Mouse (Mus musculus) limb, embryonic 14.5 days (tissue): ENCODE measurements around the gene Ankrd52. TPM values are rescaled to one million over a fixed set of nuclear protein-coding genes. Genes with fewer than 3 reads are reported as not detected.
A peak's percentile ranks its signal among the peaks of the same experiment; 100 is the strongest.

Experiments
- ATAC-seq: fragments of 200-750 bp; cut with Nextera tagmentation; 2 replicates; pipeline ENCODE4 v1.8.0; 2017; ENCODE audit warnings: low read depth, moderate number of reproducible peaks, moderate TSS enrichment; ENCODE audit not compliant: low FRiP score
- DNase-seq: peaks from one replicate; pipeline ENCODE4 v3.0.0-alpha.2; 2015; ENCODE audit warnings: low spot score
- H3K27ac ChIP-seq: fragments of 300-500 bp; sonication (generic); replicated peaks from 2 replicates; pipeline ENCODE4 v1.5.1; 2014; ENCODE audit warnings: low read depth, mild to moderate bottlenecking, low read length, moderate library complexity, mixed read lengths
- H3K27me3 ChIP-seq: fragments of 300-500 bp; sonication (generic); 2 replicates; pipeline ENCODE4 v1.6.1; 2014; ENCODE audit warnings: low read length, mixed read lengths; ENCODE audit not compliant: control insufficient read depth, insufficient read depth
- H3K36me3 ChIP-seq: fragments of 300-500 bp; sonication (generic); 2 replicates; pipeline ENCODE4 v1.6.1; 2014; ENCODE audit warnings: mild to moderate bottlenecking, low read length, moderate library complexity, mixed read lengths; ENCODE audit not compliant: control insufficient read depth, insufficient read depth
- H3K4me1 ChIP-seq: fragments of 300-500 bp; sonication (generic); 2 replicates; pipeline ENCODE4 v1.6.1; 2014; ENCODE audit warnings: antibody characterized with exemption, low read length, mixed read lengths; ENCODE audit not compliant: control insufficient read depth, insufficient read depth
- H3K4me2 ChIP-seq: fragments of 300-500 bp; sonication (generic); replicated peaks from 2 replicates; pipeline ENCODE4 v1.6.1; 2014; ENCODE audit warnings: low read depth, mild to moderate bottlenecking, low read length, moderate library complexity; ENCODE audit not compliant: severe bottlenecking
- H3K4me3 ChIP-seq: fragments of 300-500 bp; sonication (generic); replicated peaks from 2 replicates; pipeline ENCODE4 v1.5.1; 2014; ENCODE audit warnings: low read length
- H3K9ac ChIP-seq: fragments of 300-500 bp; sonication (generic); 2 replicates; pipeline ENCODE4 v1.6.1; 2014; ENCODE audit warnings: mild to moderate bottlenecking, low read depth, low read length, moderate library complexity; ENCODE audit not compliant: severe bottlenecking
- H3K9me3 ChIP-seq: fragments of 300-500 bp; sonication (generic); 2 replicates; pipeline ENCODE4 v1.6.1; 2016; ENCODE audit warnings: low read length; ENCODE audit not compliant: control insufficient read depth
- POLR2A ChIP-seq: fragments of 200-500 bp; IDR thresholded peaks from 2 replicates; pipeline ENCODE4 v1.8.0; 2012; ENCODE audit warnings: inconsistent platforms, mild to moderate bottlenecking, moderate library complexity, borderline replicate concordance; ENCODE audit not compliant: insufficient read depth, insufficient read length; ENCODE audit errors: extremely low read depth
- WGBS: fragments of 180-500 bp; shearing (Covaris S2); extraction: QIAGEN DNeasy Blood & Tissue Kit; methylation state at CpG from one replicate; pipeline ENCODE4 v1.1.7; 2014; 5-methylcytosine and 5-hydroxymethylcytosine counted together
- polyA plus RNA-seq, 2 experiments: library from polyadenylated mRNA; depleted of rRNA in 1 of 2; stranded (reverse) in 1 of 2; unstranded in 1 of 2; fragments of >200 nt; fragmentation: Nextera tagmentation in 1 of 2; extraction: Ambion mirVana in 1 of 2; gene quantifications; 2 replicates each; pipeline versions ENCODE4 v1.2.1 to v1.2.3; 2012 to 2014

The Ankrd52 gene
- polyA plus RNA-seq, 2 experiments, result 11.3 to 50.7 TPM

DNA sequence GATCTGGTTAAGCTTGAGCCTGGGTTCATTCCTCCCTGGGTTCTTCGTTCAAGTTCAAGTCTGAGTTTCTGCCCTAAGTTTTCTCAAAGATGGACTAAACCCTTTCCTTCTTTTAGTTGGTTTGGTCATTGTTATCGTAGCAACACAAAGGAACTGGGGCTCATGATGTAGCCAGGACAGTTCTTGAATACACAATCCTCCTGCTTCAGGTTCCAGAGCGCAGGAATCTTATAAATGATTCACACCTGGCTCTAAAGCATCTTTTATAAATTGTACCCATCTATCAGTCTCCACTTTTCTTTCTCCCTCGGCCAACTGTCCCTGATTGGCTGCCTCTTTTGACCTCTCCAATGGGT, 838 bp upstream of the Ankrd52 start:
- 39% methylated on average over 4 of the region's 4 CpGs for WGBS
- Histone ChIP-seq H3K36me3 (peaks cover 29% of the 10 kb centered on the region), H3K9ac (peak overlapping the region; percentile 98), H3K27ac (peak overlapping the region; percentile 97), H3K9me3 (no peaks in the 10 kb centered on the region), H3K4me1 (peaks cover 14% of the 10 kb centered on the region; the same call in 1 of the 2 replicates), H3K4me3 (peak overlapping the region; percentile 98), H3K27me3 (no peaks in the 10 kb centered on the region), H3K4me2 (peak overlapping the region; percentile 72)
- DNase-seq (no peak), ATAC-seq (no peak)
- no peak for TF ChIP-seq POLR2A

DNA sequence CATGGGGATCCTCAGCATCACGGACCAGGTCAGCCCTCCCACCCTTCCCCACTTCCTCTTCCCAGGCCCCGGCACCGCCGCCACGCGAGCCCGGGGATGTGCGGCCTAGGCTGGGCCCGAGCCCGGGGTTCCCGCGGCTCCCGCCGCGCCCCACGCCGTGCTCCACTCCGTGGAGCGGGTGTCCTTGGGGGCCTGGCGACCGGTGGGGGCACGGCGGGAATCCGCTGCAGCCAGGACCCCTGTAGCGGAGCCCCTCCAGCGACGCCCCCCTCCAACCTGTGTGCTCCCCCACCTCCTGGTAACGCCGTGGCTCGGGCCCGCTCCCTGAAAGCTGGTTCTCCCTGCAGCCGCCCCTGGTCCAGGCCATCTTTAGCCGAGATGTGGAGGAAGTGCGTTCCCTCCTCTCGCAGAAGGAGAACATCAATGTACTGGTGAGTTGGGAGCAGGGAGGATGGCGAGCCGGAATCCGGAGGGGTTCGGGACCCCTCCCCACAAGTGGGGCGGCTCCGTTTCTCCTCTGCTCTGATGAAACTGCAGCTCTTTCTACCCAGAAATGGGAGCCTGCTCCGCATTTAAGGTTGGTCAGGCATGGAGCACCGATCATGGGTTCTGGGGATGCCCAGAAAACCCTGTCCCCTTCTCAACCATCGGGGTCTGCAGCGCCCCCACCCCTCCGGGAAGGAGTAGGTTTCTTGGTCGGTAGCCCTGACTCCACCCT, 466 bp downstream of the Ankrd52 start:
- Histone ChIP-seq H3K4me1 (peaks cover 14% of the 10 kb centered on the region; the same call in 1 of the 2 replicates), H3K27me3 (no peaks in the 10 kb centered on the region), H3K4me3 (peak overlapping the region; percentile 98), H3K9me3 (no peaks in the 10 kb centered on the region), H3K27ac (peak overlapping the region; percentile 97), H3K36me3 (peaks cover 40% of the 10 kb centered on the region), H3K9ac (peak overlapping the region; percentile 98), H3K4me2 (peak overlapping the region; percentile 72)
- WGBS, result 0% methylated on average over 37 of the region's 47 CpGs
- peak; percentile 62 for ATAC-seq
- peak; percentile 66 for DNase-seq
- TF ChIP-seq POLR2A, result no peak

- ATAC-seq (no peak), DNase-seq (no peak)
- TF ChIP-seq POLR2A, result no peak
- H3K27me3 ChIP-seq, result no peaks in the 10 kb centered on the region
- peaks cover 14% of the 10 kb centered on the region; the same call in 1 of the 2 replicates for H3K4me1 ChIP-seq
- H3K9ac ChIP-seq, result peak overlapping the region; percentile 98
- no peak overlapping the region for H3K27ac ChIP-seq
- peak overlapping the region; percentile 98 for H3K4me3 ChIP-seq
- peaks cover 46% of the 10 kb centered on the region for H3K36me3 ChIP-seq
- no peaks in the 10 kb centered on the region for H3K9me3 ChIP-seq
- peak overlapping the region; percentile 72 for H3K4me2 ChIP-seq
- 51% methylated on average over 14 of the region's 14 CpGs for WGBS
Measured at GRCm38 (mm10) chr10:128377940-128378448, 1.1 kb downstream of the Ankrd52 start.

- peaks cover 14% of the 10 kb centered on the region; the same call in 1 of the 2 replicates for H3K4me1 ChIP-seq
- H3K9me3 ChIP-seq, result no peaks in the 10 kb centered on the region
- no peak overlapping the region for H3K27ac ChIP-seq
- peak overlapping the region; percentile 72 for H3K4me2 ChIP-seq
- DNase-seq (no peak), ATAC-seq (no peak)
- peak overlapping the region; percentile 98 for H3K4me3 ChIP-seq
- no peak for TF ChIP-seq POLR2A
- H3K36me3 ChIP-seq, result peaks cover 51% of the 10 kb centered on the region
- H3K9ac ChIP-seq, result peak overlapping the region; percentile 98
- no peaks in the 10 kb centered on the region for H3K27me3 ChIP-seq
- 71% methylated on average over 3 of the region's 3 CpGs for WGBS
Measured at GRCm38 (mm10) chr10:128378462-128378861, 1.5 kb downstream of the Ankrd52 start.

DNA sequence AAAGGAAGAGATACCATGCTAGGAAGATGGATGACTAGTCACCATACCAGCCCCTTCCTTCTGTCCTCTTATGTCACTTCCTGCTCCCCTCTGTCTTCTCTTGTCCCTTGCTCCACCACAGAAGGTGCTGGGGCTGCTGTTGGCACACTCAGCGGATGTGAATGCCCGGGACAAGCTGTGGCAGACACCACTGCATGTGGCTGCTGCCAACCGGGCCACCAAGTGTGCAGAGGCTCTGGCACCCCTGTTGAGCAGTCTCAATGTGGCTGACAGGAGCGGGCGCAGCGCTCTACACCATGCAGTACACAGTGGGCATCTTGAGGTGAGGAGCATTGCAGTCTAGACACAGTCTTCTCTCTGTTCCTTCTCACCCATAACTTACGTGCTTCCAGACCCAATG, 2.3 kb downstream of the Ankrd52 start:
- no peaks in the 10 kb centered on the region for H3K27me3 ChIP-seq
- no peak overlapping the region for H3K4me2 ChIP-seq
- ATAC-seq (no peak), DNase-seq (no peak)
- no peak overlapping the region for H3K9ac ChIP-seq
- H3K27ac ChIP-seq, result no peak overlapping the region
- no peaks in the 10 kb centered on the region for H3K9me3 ChIP-seq
- TF ChIP-seq POLR2A, result no peak
- H3K4me1 ChIP-seq, result peaks cover 14% of the 10 kb centered on the region; the same call in 1 of the 2 replicates
- H3K36me3 ChIP-seq, result peaks cover 59% of the 10 kb centered on the region
- WGBS, result 93% methylated on average over 7 of the region's 7 CpGs
- no peak overlapping the region for H3K4me3 ChIP-seq
